Mouse (Mus musculus): Measurements from ENCODE around the gene Rbm6.

Gene Rbm6

GRCm38 (mm10) chr9:107747310-107747709, 125.7 kb downstream of the Rbm6 start:
- DNase-seq = no peak

GRCm38 (mm10) chr9:107746679-107747078, 126.4 kb downstream of the Rbm6 start:
- no peak for DNase-seq

- no peak for DNase-seq
These were observed 129.0 kb downstream of the Rbm6 start for GRCm38 (mm10) chr9:107744061-107744460.

- DNase-seq = peak; percentile 66 to 77
These were observed 134.2 kb downstream of the Rbm6 start for GRCm38 (mm10) chr9:107738841-107739202.

- DNase-seq = peak; percentile 94 to 95
These were observed 134.8 kb downstream of the Rbm6 start for GRCm38 (mm10) chr9:107738020-107738840.

- DNase-seq = peak; percentile 58 to 68
These were observed 136.9 kb downstream of the Rbm6 start for GRCm38 (mm10) chr9:107736185-107736485.

GRCm38 (mm10) chr9:107735356-107736184, 137.5 kb downstream of the Rbm6 start:
- DNase-seq = peak; percentile 20 to 50

GRCm38 (mm10) chr9:107734567-107734971, 138.5 kb downstream of the Rbm6 start:
- no peak for DNase-seq

- no peak for DNase-seq
These were observed 143.3 kb downstream of the Rbm6 start for GRCm38 (mm10) chr9:107729709-107730108.

- no peak for DNase-seq
These were observed 143.9 kb downstream of the Rbm6 start for GRCm38 (mm10) chr9:107728919-107729670.

- peak in 1 of 2 experiments; percentile 41 for DNase-seq
These were observed 146.0 kb downstream of the Rbm6 start for GRCm38 (mm10) chr9:107727041-107727440.

GRCm38 (mm10) chr9:107724796-107725195, 148.2 kb downstream of the Rbm6 start:
- no peak for DNase-seq

- peak; percentile 73 to 83 for DNase-seq
These were observed 149.1 kb downstream of the Rbm6 start for GRCm38 (mm10) chr9:107723794-107724531.

All from kidney, postnatal 4 days (tissue).